Mouse (Mus musculus): ENCODE results near the gene Sdad1. TPM values are rescaled to one million over a fixed set of nuclear protein-coding genes. Genes with fewer than 3 reads are reported as not detected.

Gene Sdad1
- polyA plus RNA-seq, 1 experiment from 2014 or later = 15.0 TPM

GRCm38 (mm10) chr5:92277437-92278394 lies 32.6 kb downstream of the Sdad1 start, which contains the start of gene Naaa:
Gene Naaa, minus strand, starts transcription at chr5:92278170.
- Histone ChIP-seq H3K9ac (replicated peaks; ENCODE audit: low read depth) (peak within 1 kb of the TSS; percentile 6; the same call in 1 of the 2 replicates), H3K4me2 (replicated peaks; ENCODE audit: low read depth, low read length) (peak within 1 kb of the TSS; percentile 63), H3K27ac (ENCODE audit: low read length) (peak within 1 kb of the TSS; percentile 80), H3K4me3 (ENCODE audit: low read depth, low read length) (peak within 1 kb of the TSS; percentile 60), H3K27me3 (replicated peaks; ENCODE audit: insufficient read depth, low read length) (no peaks in the 10 kb centered on the region), H3K9me3 (ENCODE audit: low read length) (no peaks in the 10 kb centered on the region), H3K4me1 (ENCODE audit: insufficient read depth, low read depth, low read length) (0 out of 2 replicates have a peak, but pooled peaks cover 4% of the 10 kb centered on the region), H3K36me3 (ENCODE audit: insufficient read depth, low read length) (no peaks in the 10 kb centered on the region)
- TF ChIP-seq CTCF (IDR thresholded peaks at IDR 0.05) = peak; percentile 71
- no peak for TF ChIP-seq EP300 (IDR thresholded peaks at IDR 0.05)
- ATAC-seq = peak; percentile 97
- 5% methylated on average over 50 of the region's 54 CpGs for WGBS
- DNase-seq (ENCODE audit: low spot score) = peak; percentile 93

- no peaks in the 10 kb centered on the region for H3K4me1 ChIP-seq (ENCODE audit: insufficient read depth, low read depth, low read length)
- no peaks in the 10 kb centered on the region for H3K27me3 ChIP-seq (replicated peaks; ENCODE audit: insufficient read depth, low read length)
- TF ChIP-seq EP300 (IDR thresholded peaks at IDR 0.05) (no peak), CTCF (IDR thresholded peaks at IDR 0.05) (no peak)
- H3K36me3 ChIP-seq (ENCODE audit: insufficient read depth, low read length) = no peaks in the 10 kb centered on the region
- WGBS = 82% methylated on average over 7 of the region's 7 CpGs
- H3K27ac ChIP-seq (ENCODE audit: low read length) = no peak overlapping the region
- no peak overlapping the region for H3K4me2 ChIP-seq (replicated peaks; ENCODE audit: low read depth, low read length)
- H3K9me3 ChIP-seq (ENCODE audit: low read length) = no peaks in the 10 kb centered on the region
- no peak for ATAC-seq
- H3K4me3 ChIP-seq (ENCODE audit: low read depth, low read length) = no peak overlapping the region
- DNase-seq (ENCODE audit: low spot score) = no peak
- H3K9ac ChIP-seq (replicated peaks; ENCODE audit: low read depth) = no peak overlapping the region
These were observed 39.8 kb downstream of the Sdad1 start for GRCm38 (mm10) chr5:92270496-92270895.

- H3K9ac ChIP-seq (replicated peaks; ENCODE audit: low read depth) = no peak overlapping the region
- H3K27me3 ChIP-seq (replicated peaks; ENCODE audit: insufficient read depth, low read length) = no peaks in the 10 kb centered on the region
- H3K4me1 ChIP-seq (ENCODE audit: insufficient read depth, low read depth, low read length) = no peaks in the 10 kb centered on the region
- ATAC-seq (peak; percentile 91), DNase-seq (ENCODE audit: low spot score) (peak; percentile 88)
- H3K4me3 ChIP-seq (ENCODE audit: low read depth, low read length) = no peak overlapping the region
- no peaks in the 10 kb centered on the region for H3K9me3 ChIP-seq (ENCODE audit: low read length)
- no peak overlapping the region for H3K4me2 ChIP-seq (replicated peaks; ENCODE audit: low read depth, low read length)
- 34% methylated on average over 4 of the region's 4 CpGs for WGBS
- no peaks in the 10 kb centered on the region for H3K36me3 ChIP-seq (ENCODE audit: insufficient read depth, low read length)
- no peak overlapping the region for H3K27ac ChIP-seq (ENCODE audit: low read length)
- TF ChIP-seq CTCF (IDR thresholded peaks at IDR 0.05) (no peak), EP300 (IDR thresholded peaks at IDR 0.05) (no peak)
These were observed 46.4 kb downstream of the Sdad1 start for GRCm38 (mm10) chr5:92263761-92264359.

- WGBS = 79% methylated on average over 8 of the region's 8 CpGs
- TF ChIP-seq EP300 (IDR thresholded peaks at IDR 0.05) (no peak), CTCF (IDR thresholded peaks at IDR 0.05) (no peak)
- no peak for DNase-seq (ENCODE audit: low spot score)
These were observed 47.6 kb downstream of the Sdad1 start for GRCm38 (mm10) chr5:92262646-92263045.

GRCm38 (mm10) chr5:92256218-92256617 lies 54.1 kb downstream of the Sdad1 start, which contains the start of gene Ppef2:
Gene Ppef2, minus strand, starts transcription at chr5:92256278.
- Histone ChIP-seq H3K27ac (ENCODE audit: low read length) (no peak within 1 kb of the TSS), H3K4me2 (replicated peaks; ENCODE audit: low read depth, low read length) (no peak within 1 kb of the TSS), H3K9ac (replicated peaks; ENCODE audit: low read depth) (no peak within 1 kb of the TSS), H3K36me3 (ENCODE audit: insufficient read depth, low read length) (no peaks in the 10 kb centered on the region), H3K4me1 (ENCODE audit: insufficient read depth, low read depth, low read length) (no peaks in the 10 kb centered on the region), H3K27me3 (replicated peaks; ENCODE audit: insufficient read depth, low read length) (no peaks in the 10 kb centered on the region), H3K9me3 (ENCODE audit: low read length) (no peaks in the 10 kb centered on the region), H3K4me3 (ENCODE audit: low read depth, low read length) (no peak within 1 kb of the TSS)
- ATAC-seq = 0 out of 2 replicates have a peak, but pooled peaks have one; percentile 16
- 18% methylated on average over 6 of the region's 6 CpGs for WGBS
- no peak for DNase-seq (ENCODE audit: low spot score)
- TF ChIP-seq EP300 (IDR thresholded peaks at IDR 0.05) (no peak), CTCF (IDR thresholded peaks at IDR 0.05) (no peak)

More at GRCm38 (mm10) chr5:92262646-92263045, 47.6 kb downstream of the Sdad1 start:
- Histone ChIP-seq H3K9ac (replicated peaks; ENCODE audit: low read depth) (no peak overlapping the region), H3K27me3 (replicated peaks; ENCODE audit: insufficient read depth, low read length) (no peaks in the 10 kb centered on the region), H3K4me3 (ENCODE audit: low read depth, low read length) (no peak overlapping the region), H3K4me2 (replicated peaks; ENCODE audit: low read depth, low read length) (no peak overlapping the region), H3K36me3 (ENCODE audit: insufficient read depth, low read length) (no peaks in the 10 kb centered on the region), H3K27ac (ENCODE audit: low read length) (no peak overlapping the region), H3K9me3 (ENCODE audit: low read length) (no peaks in the 10 kb centered on the region), H3K4me1 (ENCODE audit: insufficient read depth, low read depth, low read length) (no peaks in the 10 kb centered on the region)
- no peak for ATAC-seq

GRCm38 (mm10) chr5:92254476-92254875 lies 55.8 kb downstream of the Sdad1 start:
- WGBS = 59% methylated on average over 6 of the region's 6 CpGs
- no peak for DNase-seq (ENCODE audit: low spot score)

More at GRCm38 (mm10) chr5:92254476-92254875, 55.8 kb downstream of the Sdad1 start:
- no peaks in the 10 kb centered on the region for H3K4me1 ChIP-seq (ENCODE audit: insufficient read depth, low read depth, low read length)
- H3K9me3 ChIP-seq (ENCODE audit: low read length) = no peaks in the 10 kb centered on the region
- no peak for ATAC-seq
- no peaks in the 10 kb centered on the region for H3K36me3 ChIP-seq (ENCODE audit: insufficient read depth, low read length)
- TF ChIP-seq EP300 (IDR thresholded peaks at IDR 0.05) = no peak
- no peak for TF ChIP-seq CTCF (IDR thresholded peaks at IDR 0.05)
- H3K4me2 ChIP-seq (replicated peaks; ENCODE audit: low read depth, low read length) = no peak overlapping the region
- H3K9ac ChIP-seq (replicated peaks; ENCODE audit: low read depth) = no peak overlapping the region
- H3K27ac ChIP-seq (ENCODE audit: low read length) = no peak overlapping the region
- H3K27me3 ChIP-seq (replicated peaks; ENCODE audit: insufficient read depth, low read length) = no peaks in the 10 kb centered on the region
- no peak overlapping the region for H3K4me3 ChIP-seq (ENCODE audit: low read depth, low read length)
